Mouse (Mus musculus) lung, postnatal 10 days (tissue): Measurements from ENCODE around the gene Sertad4.

ENCODE experiments used
- DNase-seq: peaks from one replicate; pipeline ENCODE4 v3.0.0; 2021

Sertad4 gene

GRCm38 (mm10) chr1:192851126-192851525 is 4.4 kb downstream of the Sertad4 start:
- no peak for DNase-seq

- no peak for DNase-seq
Observed at GRCm38 (mm10) chr1:192849616-192850015, 5.9 kb downstream of the Sertad4 start.

- DNase-seq, result no peak
Observed at GRCm38 (mm10) chr1:192847254-192847653, 8.3 kb downstream of the Sertad4 start.

- no peak for DNase-seq
Observed at GRCm38 (mm10) chr1:192841094-192841813, 14.3 kb downstream of the Sertad4 start.

DNA sequence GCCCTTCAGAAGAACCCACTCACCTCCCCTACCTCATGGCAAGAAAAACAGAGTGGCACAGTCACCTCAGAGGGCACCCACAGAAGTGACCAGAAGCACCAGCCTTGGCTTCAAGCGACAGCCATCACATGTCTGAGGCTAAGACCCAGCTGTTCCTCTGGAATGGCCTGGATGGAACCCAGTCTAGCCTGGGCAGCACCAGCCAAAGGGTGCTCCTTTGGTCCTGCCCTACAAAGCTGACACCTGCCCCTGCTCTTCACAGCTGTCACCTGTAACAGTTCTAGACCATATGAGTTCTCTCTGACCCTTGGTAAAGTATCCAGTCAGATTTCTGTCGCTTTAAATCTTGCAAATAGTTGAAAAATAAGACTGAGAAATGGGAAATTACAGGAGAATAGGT is 14.9 kb downstream of the Sertad4 start:
- no peak for DNase-seq

GRCm38 (mm10) chr1:192835211-192835681 is 20.3 kb downstream of the Sertad4 start:
- DNase-seq, result peak; percentile 12

DNA sequence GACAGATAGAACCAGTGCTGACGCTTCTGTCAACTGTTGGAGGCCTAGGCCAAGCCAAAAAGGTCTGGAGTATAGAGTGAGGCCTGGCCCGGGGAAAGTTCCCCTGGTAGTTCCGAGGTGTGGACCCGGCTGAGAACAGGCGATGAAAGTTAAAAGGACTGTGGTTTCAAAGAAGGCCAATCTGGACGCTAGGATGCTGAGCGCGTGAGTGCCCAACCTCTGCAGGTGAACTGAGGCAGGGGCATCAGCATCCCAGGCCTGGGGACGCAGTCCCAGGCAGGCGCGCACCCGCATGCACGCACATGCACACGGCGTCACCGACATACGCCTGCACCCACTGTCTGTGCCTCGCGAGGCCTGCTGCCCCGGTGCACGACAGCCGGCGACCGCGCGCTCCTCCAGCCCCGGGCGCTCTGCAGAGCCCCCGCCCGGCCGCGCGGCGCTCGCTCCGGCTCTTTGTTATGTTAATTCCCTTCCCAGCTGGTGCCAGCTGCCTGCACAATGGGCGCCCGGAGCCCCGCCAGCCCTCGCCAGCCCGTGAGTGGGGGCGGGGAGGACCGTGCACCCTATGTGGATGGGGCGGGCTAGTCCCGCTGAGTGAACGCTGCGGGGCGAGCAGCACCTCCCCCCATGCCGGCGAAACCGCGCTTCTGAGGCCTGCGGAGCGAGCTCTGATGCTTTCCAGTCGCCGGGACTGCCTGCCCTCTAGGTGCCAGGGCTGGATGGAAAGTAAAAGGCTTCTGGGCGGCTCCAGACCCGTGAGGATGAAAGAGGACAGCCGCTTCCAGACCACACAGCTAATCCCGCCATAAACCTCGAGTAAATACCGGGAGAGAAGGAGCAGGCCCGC is 21.0 kb downstream of the Sertad4 start:
- peak; percentile 64 for DNase-seq

GRCm38 (mm10) chr1:192833586-192833985 is 22.0 kb downstream of the Sertad4 start:
- DNase-seq, result no peak

DNA sequence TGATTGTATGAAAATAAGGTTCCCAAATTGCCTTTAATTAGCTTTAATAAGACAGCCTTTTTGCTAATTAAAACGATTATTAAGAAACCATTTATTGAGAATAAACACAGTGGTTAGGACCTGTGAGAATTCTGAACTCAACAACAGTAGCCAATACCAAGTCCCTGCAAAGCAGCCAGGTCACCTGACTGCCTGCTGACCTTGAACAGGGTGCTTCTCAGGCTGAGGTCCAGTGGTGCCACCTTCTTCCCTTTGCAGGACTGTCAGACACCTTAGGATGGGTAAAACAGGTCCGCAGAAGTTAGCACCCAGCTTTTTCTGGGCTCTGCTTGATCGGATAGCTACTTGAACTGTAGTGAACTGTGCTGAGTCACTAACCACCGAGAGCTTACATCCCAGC is 22.5 kb downstream of the Sertad4 start:
- DNase-seq, result no peak

- no peak for DNase-seq
Observed at GRCm38 (mm10) chr1:192832338-192832737, 23.2 kb downstream of the Sertad4 start.

DNA sequence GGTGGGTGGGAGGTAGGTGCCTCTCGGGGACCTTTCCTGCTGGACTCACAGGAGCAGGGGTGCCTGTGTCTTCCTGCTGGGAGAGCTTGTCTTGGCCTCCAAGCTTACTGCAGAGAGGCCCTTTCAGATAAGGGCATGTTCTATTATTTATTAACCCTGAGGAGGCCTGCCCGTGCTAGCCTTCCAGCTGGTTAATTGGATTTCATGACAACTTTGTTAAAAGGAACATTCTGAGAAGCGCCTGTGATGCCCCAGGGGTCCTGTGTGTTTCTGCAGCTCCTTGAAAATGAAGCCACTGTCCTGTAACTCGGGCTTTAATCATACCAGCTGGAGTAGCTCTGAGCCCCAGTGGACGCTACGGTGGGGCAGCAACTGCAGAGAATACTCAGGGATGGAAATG is 25.1 kb downstream of the Sertad4 start:
- DNase-seq, result no peak

GRCm38 (mm10) chr1:192828928-192829327 is 26.6 kb downstream of the Sertad4 start:
- DNase-seq, result no peak

DNA sequence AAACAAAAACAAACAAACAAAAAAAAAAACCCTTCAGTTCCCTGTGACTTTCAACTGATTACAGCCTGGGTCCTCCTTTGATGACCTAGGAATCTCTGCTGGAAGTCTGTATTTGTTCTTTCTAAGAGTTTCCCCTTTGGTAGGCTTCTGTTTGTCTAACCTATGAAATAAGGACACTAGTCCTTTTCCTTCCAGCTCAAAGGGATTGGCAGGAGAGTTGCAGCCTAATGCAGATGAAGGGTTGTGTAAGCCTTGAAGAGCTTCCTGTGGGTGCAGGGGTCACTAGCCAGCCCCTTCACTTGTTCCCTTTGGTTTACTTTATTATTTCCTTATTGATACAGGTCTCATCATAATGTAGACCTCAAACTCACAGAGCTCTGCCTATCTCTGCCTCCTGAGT is 27.6 kb downstream of the Sertad4 start:
- DNase-seq, result no peak

DNA sequence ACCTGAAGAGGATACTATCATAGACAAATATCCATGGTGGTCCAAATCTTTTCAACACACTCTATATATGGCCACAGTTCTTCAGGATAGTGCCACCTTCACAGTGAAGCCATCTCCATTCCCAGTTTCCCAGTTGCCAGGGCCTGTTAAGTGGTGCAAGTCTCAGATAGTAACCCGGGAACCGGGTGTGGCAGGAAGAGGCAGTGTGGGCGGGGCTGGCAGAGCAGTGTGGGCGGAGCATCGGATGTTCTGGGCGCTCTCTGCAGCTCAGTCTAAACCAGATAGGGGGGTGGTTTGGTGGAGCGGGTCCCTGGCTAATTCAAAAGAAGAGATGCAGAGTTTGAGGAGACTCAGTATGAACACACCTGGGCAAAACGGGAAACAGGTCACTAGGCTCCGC is 29.8 kb downstream of the Sertad4 start:
- peak; percentile 46 for DNase-seq

DNA sequence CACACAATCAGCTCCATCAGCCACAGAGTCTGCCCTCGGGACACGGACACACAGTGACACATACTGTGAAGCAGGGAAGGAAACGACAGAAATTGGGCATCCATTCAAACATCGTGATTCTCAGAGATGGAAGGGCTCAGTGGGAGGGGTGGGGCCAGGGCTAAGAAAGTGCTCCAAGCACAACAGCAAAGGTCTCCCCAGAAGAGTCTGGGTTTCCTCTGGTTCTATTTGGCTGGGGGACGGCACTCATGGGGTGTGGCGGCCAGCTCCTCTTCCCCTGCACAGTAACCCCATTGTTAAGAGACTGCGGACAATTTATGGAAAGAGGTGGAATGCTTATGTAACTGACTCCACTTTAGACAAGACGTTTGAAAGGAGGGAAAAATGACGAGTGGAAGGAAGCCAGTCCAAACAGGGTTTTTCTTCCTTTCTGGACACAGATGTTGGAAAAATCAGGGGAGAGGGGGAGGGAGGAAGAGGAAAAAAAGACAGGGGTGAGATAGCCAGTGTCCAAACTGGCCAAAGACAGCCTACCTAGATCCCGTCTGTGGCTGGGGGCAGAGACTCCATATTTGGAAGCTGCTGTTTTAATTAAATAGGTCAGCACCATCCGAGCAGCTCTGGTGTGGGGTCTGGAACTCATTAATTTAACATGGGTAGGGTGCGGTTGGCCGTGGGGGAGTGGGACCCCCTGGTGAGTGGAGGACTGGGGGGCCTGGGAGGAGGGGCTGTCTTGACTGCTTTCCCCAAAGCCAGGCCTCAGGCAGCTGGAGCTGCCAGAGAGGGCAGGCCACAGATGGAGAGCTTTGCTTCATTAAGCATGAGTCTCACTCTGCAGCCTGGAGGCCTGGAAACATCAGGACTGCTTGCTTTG is 32.7 kb downstream of the Sertad4 start:
- DNase-seq, result peak; percentile 79

DNA sequence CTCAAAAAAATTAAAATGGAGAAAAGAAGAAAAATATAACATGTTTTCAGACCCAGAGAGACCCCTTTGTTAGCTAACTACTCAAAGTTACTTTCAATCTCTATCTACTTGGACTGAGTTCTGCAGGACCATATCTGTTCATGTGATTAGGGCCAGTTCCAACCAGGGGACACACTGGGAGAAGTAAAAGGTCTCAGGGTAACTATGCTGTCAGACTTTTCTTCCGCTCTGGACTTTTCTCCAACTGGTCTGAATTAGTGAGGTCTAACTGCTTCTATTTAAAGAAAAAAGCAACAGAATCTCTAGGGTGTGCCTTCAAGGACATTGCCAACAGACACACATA is 33.3 kb downstream of the Sertad4 start:
- DNase-seq, result no peak

GRCm38 (mm10) chr1:192818334-192818733 is 37.2 kb downstream of the Sertad4 start:
- DNase-seq, result no peak

DNA sequence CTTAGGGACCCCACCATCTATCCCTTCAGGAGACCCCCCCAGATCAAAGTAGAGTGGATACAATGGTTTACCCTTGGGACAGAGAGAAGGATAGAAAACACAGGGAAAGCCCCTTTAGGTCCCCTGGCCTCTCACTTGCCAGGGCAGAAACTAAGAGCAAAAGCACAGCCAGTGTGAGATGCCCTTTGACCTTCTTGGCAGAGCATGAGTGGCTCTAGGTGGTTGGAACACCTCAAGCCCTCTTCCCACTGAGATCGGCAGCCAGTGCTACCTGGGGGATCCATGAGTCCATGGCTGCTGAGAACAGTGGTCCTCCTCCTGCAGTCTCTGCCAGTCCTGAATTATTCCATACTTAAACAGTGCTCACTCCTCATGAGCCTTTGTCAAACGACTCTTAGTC is 39.8 kb downstream of the Sertad4 start:
- no peak for DNase-seq

- DNase-seq, result no peak
Observed at GRCm38 (mm10) chr1:192814700-192815099, 40.9 kb downstream of the Sertad4 start.

DNA sequence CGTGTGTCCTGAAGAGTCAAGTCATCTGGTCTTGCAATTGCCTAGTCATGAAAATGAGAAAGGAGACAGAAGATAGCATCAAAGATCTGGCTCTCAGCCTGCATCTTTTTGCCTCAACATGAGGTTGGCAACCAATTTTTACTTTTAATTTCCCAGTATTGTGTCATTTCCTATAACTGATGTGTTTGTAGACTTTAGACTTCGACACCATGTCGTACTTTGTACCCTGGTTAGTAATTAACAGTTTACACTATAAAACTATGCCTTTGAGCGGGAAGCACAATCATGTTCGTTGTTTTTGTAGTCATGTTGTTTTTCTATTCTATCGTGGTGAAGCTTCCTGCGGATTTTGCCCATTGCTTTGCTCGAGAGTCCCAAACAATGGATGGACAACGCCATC is 42.8 kb downstream of the Sertad4 start:
- no peak for DNase-seq

- no peak for DNase-seq
Observed at GRCm38 (mm10) chr1:192812290-192812689, 43.3 kb downstream of the Sertad4 start.

DNA sequence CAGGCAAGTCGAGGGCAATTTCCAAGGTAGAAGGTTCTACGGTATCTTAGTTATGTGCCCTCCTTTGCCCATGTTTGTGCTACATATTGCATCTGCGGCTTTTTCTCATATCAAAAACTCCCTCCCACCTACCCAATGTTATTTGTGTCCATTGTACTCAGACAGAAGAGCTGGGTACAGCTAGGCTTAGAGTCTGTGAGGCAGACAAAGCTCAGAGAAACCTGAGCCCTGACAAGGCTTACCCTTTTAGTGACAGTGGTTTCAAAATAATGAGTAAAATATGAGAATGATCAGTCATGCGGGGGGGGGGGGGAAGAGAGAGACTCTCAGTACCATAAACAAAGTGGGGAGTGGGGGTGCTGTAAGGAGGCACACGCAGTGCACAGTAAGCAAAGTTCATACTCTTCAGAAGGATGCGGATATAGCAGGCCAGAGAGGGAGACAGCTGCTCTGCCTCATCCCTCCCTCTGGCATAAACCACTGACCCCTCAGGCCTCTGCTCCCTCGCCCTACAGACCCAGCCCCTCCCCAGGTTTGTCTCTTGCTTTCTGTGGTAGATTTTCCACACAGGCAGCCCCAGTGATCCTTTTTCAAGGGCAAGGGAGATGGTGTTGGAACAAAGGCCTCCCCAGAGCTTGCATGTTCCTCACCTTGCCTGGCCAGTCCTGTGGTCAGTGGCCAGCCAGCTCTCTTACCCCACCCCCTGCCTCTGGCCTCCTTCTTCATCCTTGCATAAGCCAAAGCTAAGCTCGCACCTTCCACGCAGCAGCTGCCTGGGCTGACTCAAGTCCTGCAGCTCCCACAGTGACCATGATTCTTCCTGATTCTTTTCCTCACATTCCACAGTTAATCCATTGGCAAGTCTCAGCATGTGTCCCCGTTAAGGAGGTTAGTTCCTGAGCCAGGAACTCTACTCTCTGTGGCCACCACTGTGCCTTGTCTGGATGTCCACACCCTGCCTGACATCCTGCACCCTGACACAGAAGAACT is 49.1 kb downstream of the Sertad4 start:
- DNase-seq, result peak; percentile 29
